Mouse (Mus musculus): Measurements from ENCODE around the gene Gm43191. TPM values are rescaled to one million over a fixed set of nuclear protein-coding genes. Genes with fewer than 3 reads are reported as not detected.
A peak's percentile ranks its signal among the peaks of the same experiment; 100 is the strongest.

Gm43191 gene
- polyA plus RNA-seq, 1 experiment from 2014 or later: not detected

- no peaks in the 10 kb centered on the region for H3K4me1 ChIP-seq (replicated peaks)
- H3K9ac ChIP-seq: no peak overlapping the region
- no peak overlapping the region for H3K27ac ChIP-seq
- H3K27me3 ChIP-seq: no peaks in the 10 kb centered on the region
- H3K4me2 ChIP-seq: no peak overlapping the region
- 68% methylated on average over 6 of the region's 6 CpGs for WGBS
- H3K9me3 ChIP-seq (replicated peaks): no peaks in the 10 kb centered on the region
- peaks cover 56% of the 10 kb centered on the region for H3K36me3 ChIP-seq
- H3K4me3 ChIP-seq: no peak overlapping the region
- no peak for ATAC-seq (replicated peaks; ENCODE audit: insufficient number of reproducible peaks, insufficient read depth, low FRiP score, low read depth)
These were observed 62.2 kb downstream of the Gm43191 start for GRCm38 (mm10) chr3:116618855-116619254.

DNA sequence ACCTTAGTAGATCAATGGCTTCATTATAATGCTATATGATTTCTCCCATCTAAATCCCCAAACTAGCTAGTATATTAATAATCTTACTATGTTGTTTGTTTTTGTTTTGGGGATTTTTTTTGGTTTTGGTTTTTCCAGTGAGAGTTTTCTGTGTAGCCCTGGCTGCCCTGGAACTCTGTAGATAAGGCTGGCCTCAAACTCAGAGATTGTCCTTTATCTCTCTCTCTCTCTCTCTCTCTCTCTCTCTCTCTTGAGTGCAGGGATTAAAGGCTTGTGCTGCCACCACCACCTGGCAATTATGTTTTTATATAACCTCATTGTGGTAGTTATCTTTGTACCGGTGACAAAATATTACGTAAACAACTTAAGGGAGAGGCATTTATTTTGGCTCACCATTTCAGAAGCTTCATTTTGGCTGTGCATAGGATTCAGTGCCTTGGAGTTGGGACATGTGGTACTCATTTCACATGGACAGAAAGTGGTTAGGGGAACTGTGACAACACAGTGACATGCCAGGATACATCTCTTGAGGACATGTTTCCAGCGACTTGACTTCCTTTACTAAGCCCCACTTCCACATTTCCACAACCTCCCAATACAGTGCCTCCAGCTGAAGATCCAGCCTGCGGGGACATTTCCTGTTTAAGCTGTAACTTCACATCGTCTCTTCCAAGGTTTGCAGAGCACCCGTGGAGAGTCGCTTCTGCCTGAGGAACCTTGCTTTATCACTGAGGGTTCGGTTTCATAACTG, 65.6 kb downstream of the Gm43191 start:
- Histone ChIP-seq H3K9me3 (replicated peaks) (no peaks in the 10 kb centered on the region), H3K27ac (no peak overlapping the region), H3K4me2 (no peak overlapping the region), H3K4me3 (no peak overlapping the region), H3K36me3 (peaks cover 51% of the 10 kb centered on the region), H3K4me1 (replicated peaks) (no peaks in the 10 kb centered on the region), H3K9ac (no peak overlapping the region), H3K27me3 (no peaks in the 10 kb centered on the region)
- WGBS: 84% methylated on average over 8 of the region's 8 CpGs
- no peak for ATAC-seq (replicated peaks; ENCODE audit: insufficient number of reproducible peaks, insufficient read depth, low FRiP score, low read depth)

GRCm38 (mm10) chr3:116614295-116614892, 66.7 kb downstream of the Gm43191 start, which contains the start of gene Trmt13:
Trmt13 (minus strand) TSS chr3:116614587.
- peaks cover 47% of the 10 kb centered on the region for H3K36me3 ChIP-seq
- WGBS: 85% methylated on average over 10 of the region's 10 CpGs
- ATAC-seq (replicated peaks; ENCODE audit: insufficient number of reproducible peaks, insufficient read depth, low FRiP score, low read depth): no peak

DNA sequence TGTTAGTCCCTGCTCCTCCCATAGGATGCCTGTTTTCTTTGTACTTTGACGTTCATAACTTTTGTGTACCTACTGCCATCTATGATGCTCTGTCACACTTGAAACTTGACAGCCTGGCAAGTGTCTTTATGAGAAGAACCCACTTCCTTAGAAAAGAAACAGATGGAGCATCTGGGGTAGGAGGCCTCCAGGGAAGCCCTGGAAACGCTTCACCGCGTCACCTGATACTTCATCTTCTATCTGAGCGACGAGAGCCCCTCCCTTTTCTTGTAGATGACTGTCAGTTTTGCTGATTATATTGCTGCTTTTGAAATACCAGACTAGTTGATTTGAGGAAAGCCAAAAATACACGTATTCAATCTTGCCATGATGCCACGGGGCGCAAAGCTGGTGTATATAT, 76.5 kb downstream of the Gm43191 start:
- 68% methylated on average over 9 of the region's 9 CpGs for WGBS
- H3K4me3 ChIP-seq: no peak overlapping the region
- H3K36me3 ChIP-seq: peaks cover 24% of the 10 kb centered on the region
- H3K4me2 ChIP-seq: no peak overlapping the region
- no peak overlapping the region for H3K27ac ChIP-seq
- H3K4me1 ChIP-seq (replicated peaks): no peaks in the 10 kb centered on the region
- H3K9ac ChIP-seq: no peak overlapping the region
- ATAC-seq (replicated peaks; ENCODE audit: insufficient number of reproducible peaks, insufficient read depth, low FRiP score, low read depth): no peak
- no peaks in the 10 kb centered on the region for H3K9me3 ChIP-seq (replicated peaks)
- no peaks in the 10 kb centered on the region for H3K27me3 ChIP-seq

More at GRCm38 (mm10) chr3:116614295-116614892, 66.7 kb downstream of the Gm43191 start, which contains the start of gene Trmt13:
- Histone ChIP-seq H3K27ac (no peak within 1 kb of the TSS), H3K27me3 (no peaks in the 10 kb centered on the region), H3K4me1 (replicated peaks) (no peaks in the 10 kb centered on the region), H3K9me3 (replicated peaks) (no peaks in the 10 kb centered on the region), H3K4me2 (no peak within 1 kb of the TSS), H3K9ac (no peak within 1 kb of the TSS), H3K4me3 (no peak within 1 kb of the TSS)

- Histone ChIP-seq H3K27ac (no peak overlapping the region), H3K27me3 (no peaks in the 10 kb centered on the region), H3K4me2 (no peak overlapping the region), H3K9ac (no peak overlapping the region), H3K9me3 (replicated peaks) (no peaks in the 10 kb centered on the region), H3K4me1 (replicated peaks) (no peaks in the 10 kb centered on the region), H3K4me3 (no peak overlapping the region), H3K36me3 (peaks cover 2% of the 10 kb centered on the region; the same call in 1 of the 2 replicates)
- ATAC-seq (replicated peaks; ENCODE audit: insufficient number of reproducible peaks, insufficient read depth, low FRiP score, low read depth): no peak
- WGBS: 85% methylated on average over 5 of the region's 5 CpGs
These were observed 79.3 kb downstream of the Gm43191 start for GRCm38 (mm10) chr3:116601781-116602180.

DNA sequence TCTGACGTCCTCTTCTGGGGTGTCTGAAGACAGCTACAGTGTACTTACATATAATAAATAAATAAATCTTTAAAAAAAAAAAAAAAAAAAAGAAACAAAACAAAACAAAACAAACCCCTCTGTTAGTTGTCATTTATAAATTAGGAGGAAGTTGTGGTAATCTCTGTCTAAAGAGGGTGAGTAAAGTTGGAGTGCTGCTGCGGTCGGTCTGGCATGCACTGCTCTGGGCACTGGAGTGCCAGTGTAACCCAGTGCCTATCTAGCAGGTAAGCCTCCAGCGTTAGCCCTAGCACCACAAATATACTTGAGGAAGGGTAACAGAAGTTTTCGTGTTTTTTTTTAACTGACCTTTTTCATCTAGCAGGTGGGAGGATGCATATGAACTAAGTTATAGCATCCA, 80.1 kb downstream of the Gm43191 start:
- no peaks in the 10 kb centered on the region for H3K27me3 ChIP-seq
- H3K4me2 ChIP-seq: no peak overlapping the region
- H3K9me3 ChIP-seq (replicated peaks): no peaks in the 10 kb centered on the region
- no peak overlapping the region for H3K4me3 ChIP-seq
- H3K27ac ChIP-seq: no peak overlapping the region
- ATAC-seq (replicated peaks; ENCODE audit: insufficient number of reproducible peaks, insufficient read depth, low FRiP score, low read depth): no peak
- H3K9ac ChIP-seq: no peak overlapping the region
- WGBS: 87% methylated on average over 5 of the region's 5 CpGs
- H3K4me1 ChIP-seq (replicated peaks): no peaks in the 10 kb centered on the region
- no peaks in the 10 kb centered on the region for H3K36me3 ChIP-seq

GRCm38 (mm10) chr3:116599705-116600104, 81.4 kb downstream of the Gm43191 start:
- Histone ChIP-seq H3K27ac (no peak overlapping the region), H3K4me3 (no peak overlapping the region), H3K36me3 (no peaks in the 10 kb centered on the region), H3K4me2 (no peak overlapping the region), H3K4me1 (replicated peaks) (0 out of 2 replicates have a peak, but pooled peaks cover 5% of the 10 kb centered on the region), H3K9me3 (replicated peaks) (no peaks in the 10 kb centered on the region), H3K9ac (no peak overlapping the region), H3K27me3 (no peaks in the 10 kb centered on the region)
- WGBS: 88% methylated on average over 2 of the region's 2 CpGs
- no peak for ATAC-seq (replicated peaks; ENCODE audit: insufficient number of reproducible peaks, insufficient read depth, low FRiP score, low read depth)

DNA sequence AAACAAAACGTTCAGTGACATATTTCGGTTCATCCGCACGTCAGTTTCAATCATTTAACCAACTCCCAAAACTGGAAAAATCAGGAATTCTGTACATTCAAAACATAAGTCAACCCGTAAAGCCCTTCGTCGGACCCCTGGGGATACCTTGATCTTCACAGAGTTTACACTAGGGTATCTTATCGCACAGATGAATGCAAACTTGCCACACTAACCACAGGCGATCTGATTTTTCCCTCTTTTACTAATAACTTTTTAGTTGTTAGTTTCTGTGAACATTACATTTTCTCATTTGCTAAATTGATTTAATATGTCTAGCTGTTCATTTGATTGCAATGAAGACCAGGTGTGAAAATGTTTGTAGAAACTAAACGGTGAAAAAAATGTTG, 85.5 kb downstream of the Gm43191 start:
- no peak overlapping the region for H3K27ac ChIP-seq
- H3K4me2 ChIP-seq: peak overlapping the region; percentile 80
- H3K9ac ChIP-seq: peak overlapping the region; percentile 68
- no peaks in the 10 kb centered on the region for H3K9me3 ChIP-seq (replicated peaks)
- H3K4me1 ChIP-seq (replicated peaks): peaks cover 10% of the 10 kb centered on the region; the same call in 1 of the 2 replicates
- no peaks in the 10 kb centered on the region for H3K27me3 ChIP-seq
- peak overlapping the region; percentile 75 for H3K4me3 ChIP-seq
- whole genome bisulfite sequencing: 7% methylated on average over 10 of the region's 10 CpGs
- no peak for ATAC-seq (replicated peaks; ENCODE audit: insufficient number of reproducible peaks, insufficient read depth, low FRiP score, low read depth)
- H3K36me3 ChIP-seq: peaks cover 9% of the 10 kb centered on the region

GRCm38 (mm10) chr3:116594728-116595602, 86.1 kb downstream of the Gm43191 start, which contains the start of gene Sass6:
Sass6 (plus strand) TSS chr3:116594982.
- Histone ChIP-seq H3K27me3 (no peaks in the 10 kb centered on the region), H3K27ac (peak within 1 kb of the TSS; percentile 92), H3K9ac (peak within 1 kb of the TSS; percentile 83), H3K4me3 (peak within 1 kb of the TSS; percentile 75), H3K36me3 (peaks cover 15% of the 10 kb centered on the region), H3K4me2 (peak within 1 kb of the TSS; percentile 80), H3K9me3 (replicated peaks) (no peaks in the 10 kb centered on the region), H3K4me1 (replicated peaks) (peaks cover 10% of the 10 kb centered on the region; the same call in 1 of the 2 replicates)
- WGBS: under 1% methylated on average over 65 of the region's 65 CpGs
- peak; percentile 96 for ATAC-seq (replicated peaks; ENCODE audit: insufficient number of reproducible peaks, insufficient read depth, low FRiP score, low read depth)

GRCm38 (mm10) chr3:116594076-116594727, 86.9 kb downstream of the Gm43191 start:
- no peaks in the 10 kb centered on the region for H3K27me3 ChIP-seq
- peak overlapping the region; percentile 62 for H3K4me2 ChIP-seq
- peaks cover 23% of the 10 kb centered on the region for H3K36me3 ChIP-seq
- peak overlapping the region; percentile 75 for H3K4me3 ChIP-seq
- H3K27ac ChIP-seq: peak overlapping the region; percentile 92
- peak overlapping the region; percentile 83 for H3K9ac ChIP-seq
- H3K9me3 ChIP-seq (replicated peaks): no peaks in the 10 kb centered on the region
- ATAC-seq (replicated peaks; ENCODE audit: insufficient number of reproducible peaks, insufficient read depth, low FRiP score, low read depth): peak; percentile 51; the same call in 1 of the 2 replicates
- WGBS: 2% methylated on average over 22 of the region's 22 CpGs
- peaks cover 10% of the 10 kb centered on the region; the same call in 1 of the 2 replicates for H3K4me1 ChIP-seq (replicated peaks)

Measured in heart, embryonic 15.5 days (tissue).